Mouse (Mus musculus): ENCODE measurements around the gene Cfap61. TPM values are rescaled to one million over a fixed set of nuclear protein-coding genes. Genes with fewer than 3 reads are reported as not detected.

The Cfap61 gene
- polyA plus RNA-seq, 1 experiment from 2014 or later, result 1.3 TPM

DNA sequence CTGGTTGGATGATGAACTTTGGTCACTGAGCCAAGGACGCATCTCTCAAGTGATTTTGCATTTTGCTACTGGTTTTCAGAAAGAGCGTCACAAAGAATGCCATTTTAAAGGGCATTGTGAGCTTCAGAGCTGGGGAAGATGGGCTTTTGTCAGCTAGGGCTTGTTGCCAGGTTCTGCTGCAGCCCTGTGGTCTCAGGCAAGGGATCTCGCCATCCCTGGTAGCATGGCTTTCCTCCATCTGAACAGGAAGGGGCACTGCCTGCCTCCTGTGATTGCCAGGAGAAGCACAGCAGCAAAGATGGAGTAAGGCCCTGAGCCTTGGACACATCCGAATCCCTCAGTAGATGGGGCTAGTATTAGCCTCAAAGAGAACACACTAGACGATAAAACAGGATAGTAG is 27.3 kb downstream of the Cfap61 start:
- no peak for ATAC-seq
- WGBS, result 71% methylated on average over 5 of the region's 5 CpGs
- H3K27me3 ChIP-seq (replicated peaks; ENCODE audit: control insufficient read depth, insufficient read depth, low read length), result no peaks in the 10 kb centered on the region
- no peak overlapping the region for H3K4me3 ChIP-seq (replicated peaks; ENCODE audit: low read length)
- H3K4me1 ChIP-seq (replicated peaks; ENCODE audit: control insufficient read depth, insufficient read depth, low read length), result peaks cover 9% of the 10 kb centered on the region
- no peak overlapping the region for H3K27ac ChIP-seq (ENCODE audit: low read length)
- no peak overlapping the region for H3K9ac ChIP-seq (replicated peaks; ENCODE audit: low read depth, low read length)
- H3K36me3 ChIP-seq (ENCODE audit: control insufficient read depth, insufficient read depth), result no peaks in the 10 kb centered on the region
- H3K4me2 ChIP-seq (ENCODE audit: low read length), result no peak overlapping the region
- no peaks in the 10 kb centered on the region for H3K9me3 ChIP-seq (ENCODE audit: control insufficient read depth, low read length)

DNA sequence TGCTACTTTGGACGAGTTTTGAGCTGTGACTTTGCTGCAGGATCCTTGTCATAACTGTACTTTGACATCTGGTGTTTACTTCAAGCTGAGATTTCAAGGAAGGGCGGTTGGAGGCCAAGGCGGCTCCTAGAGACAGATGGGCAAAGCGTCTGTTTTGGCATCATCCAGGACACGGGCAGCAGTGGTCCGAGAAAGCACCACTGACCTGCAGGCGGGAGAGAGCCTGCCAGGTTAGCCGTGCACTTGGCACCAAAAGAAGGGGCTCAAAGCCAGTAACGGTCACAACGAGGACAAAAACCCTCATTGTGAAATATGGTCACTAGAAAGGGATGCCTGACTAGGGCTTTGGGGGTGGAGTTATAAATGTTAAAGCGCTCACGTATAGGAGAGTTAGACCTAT is 36.2 kb downstream of the Cfap61 start:
- no peak overlapping the region for H3K4me3 ChIP-seq (replicated peaks; ENCODE audit: low read length)
- WGBS, result 70% methylated on average over 12 of the region's 12 CpGs
- no peak overlapping the region for H3K9ac ChIP-seq (replicated peaks; ENCODE audit: low read depth, low read length)
- ATAC-seq, result peak; percentile 8; the same call in 1 of the 2 replicates
- H3K36me3 ChIP-seq (ENCODE audit: control insufficient read depth, insufficient read depth), result no peaks in the 10 kb centered on the region
- no peaks in the 10 kb centered on the region for H3K27me3 ChIP-seq (replicated peaks; ENCODE audit: control insufficient read depth, insufficient read depth, low read length)
- H3K4me2 ChIP-seq (ENCODE audit: low read length), result no peak overlapping the region
- no peaks in the 10 kb centered on the region for H3K9me3 ChIP-seq (ENCODE audit: control insufficient read depth, low read length)
- H3K27ac ChIP-seq (ENCODE audit: low read length), result peak overlapping the region; percentile 70
- H3K4me1 ChIP-seq (replicated peaks; ENCODE audit: control insufficient read depth, insufficient read depth, low read length), result peaks cover 12% of the 10 kb centered on the region

DNA sequence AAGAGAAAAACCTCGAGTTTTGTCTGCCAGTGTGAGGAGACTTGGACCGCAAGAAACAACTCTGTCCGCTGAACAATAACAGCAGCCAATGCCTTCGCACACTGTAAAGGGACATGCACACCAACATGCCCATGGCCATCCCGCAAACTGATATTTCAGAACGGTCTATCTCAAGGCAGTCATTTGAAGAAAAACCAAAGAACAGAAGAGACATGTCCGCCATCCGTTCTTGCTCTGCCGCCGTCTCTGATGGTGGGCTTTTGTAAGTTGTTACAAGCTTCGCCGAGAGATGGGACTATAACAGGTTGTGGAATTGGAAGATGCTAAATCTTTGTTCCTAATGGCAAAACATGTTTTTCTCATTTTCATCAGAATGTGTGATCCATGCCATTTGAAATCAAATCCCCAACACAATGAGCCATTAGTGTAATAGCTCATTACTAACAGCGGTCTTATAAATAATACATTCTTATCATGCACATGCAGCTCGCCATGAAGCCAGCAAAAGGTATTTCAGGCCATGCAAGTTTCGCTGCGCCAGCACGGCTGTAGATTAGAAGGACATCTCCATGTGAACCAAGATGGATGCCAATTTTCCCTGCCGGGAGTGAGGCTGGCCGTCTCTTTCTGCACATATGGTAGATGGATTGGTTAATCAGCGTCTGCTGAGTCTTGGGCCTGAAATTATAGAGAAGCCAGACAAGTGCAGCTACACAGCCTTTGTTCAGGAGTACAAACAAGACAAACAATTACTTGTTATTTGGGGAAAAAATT is 36.8 kb downstream of the Cfap61 start:
- no peak overlapping the region for H3K4me3 ChIP-seq (replicated peaks; ENCODE audit: low read length)
- H3K4me1 ChIP-seq (replicated peaks; ENCODE audit: control insufficient read depth, insufficient read depth, low read length), result peaks cover 12% of the 10 kb centered on the region
- peak overlapping the region; percentile 70 for H3K27ac ChIP-seq (ENCODE audit: low read length)
- no peaks in the 10 kb centered on the region for H3K27me3 ChIP-seq (replicated peaks; ENCODE audit: control insufficient read depth, insufficient read depth, low read length)
- H3K9ac ChIP-seq (replicated peaks; ENCODE audit: low read depth, low read length), result no peak overlapping the region
- H3K9me3 ChIP-seq (ENCODE audit: control insufficient read depth, low read length), result no peaks in the 10 kb centered on the region
- H3K36me3 ChIP-seq (ENCODE audit: control insufficient read depth, insufficient read depth), result no peaks in the 10 kb centered on the region
- 65% methylated on average over 20 of the region's 20 CpGs for WGBS
- peak; percentile 84 for ATAC-seq
- H3K4me2 ChIP-seq (ENCODE audit: low read length), result no peak overlapping the region

DNA sequence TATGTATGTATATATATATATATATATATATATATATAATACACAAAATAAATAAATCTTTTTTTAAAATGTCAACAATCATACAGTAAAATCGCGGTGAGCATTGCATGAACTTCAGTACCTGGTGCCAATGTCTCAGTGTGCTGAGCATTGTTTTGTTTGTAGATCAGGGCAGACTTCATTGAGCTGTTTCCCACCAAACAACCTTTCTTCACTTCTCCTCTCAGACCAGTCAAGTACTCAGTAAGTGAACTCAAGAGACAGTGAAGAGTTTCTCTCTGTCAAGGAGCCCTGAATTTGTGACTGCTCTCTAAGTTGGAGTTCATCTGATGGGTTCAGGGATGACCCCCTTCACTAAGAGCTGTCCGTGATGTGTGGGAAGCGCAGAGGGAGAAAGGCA is 38.0 kb downstream of the Cfap61 start:
- no peak overlapping the region for H3K27ac ChIP-seq (ENCODE audit: low read length)
- 94% methylated on average over 4 of the region's 4 CpGs for WGBS

DNA sequence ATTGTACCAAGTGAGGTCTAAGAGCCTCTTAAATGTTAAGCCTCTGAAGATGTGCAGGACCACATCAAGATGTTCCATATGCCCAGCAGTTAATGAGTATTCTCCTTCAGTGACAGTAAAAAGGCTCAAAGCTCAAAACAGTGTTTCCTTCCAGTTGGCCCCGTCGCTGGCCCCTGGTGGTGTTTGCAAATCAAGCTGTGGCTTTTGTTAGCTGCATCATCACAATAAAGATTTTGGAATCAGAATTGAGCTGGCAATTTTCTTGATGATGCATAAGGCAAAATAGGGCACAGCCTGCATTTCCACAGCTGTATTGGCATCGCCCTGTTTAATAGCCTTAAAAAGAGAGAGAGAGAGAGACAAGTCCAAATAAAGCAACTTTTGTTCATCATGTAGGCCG is 45.0 kb downstream of the Cfap61 start:
- Histone ChIP-seq H3K4me3 (replicated peaks; ENCODE audit: low read length) (no peak overlapping the region), H3K9ac (replicated peaks; ENCODE audit: low read depth, low read length) (no peak overlapping the region)

More for the DNA sequence above, 38.0 kb downstream of the Cfap61 start:
- ATAC-seq, result no peak
- H3K9ac ChIP-seq (replicated peaks; ENCODE audit: low read depth, low read length), result no peak overlapping the region
- no peak overlapping the region for H3K4me2 ChIP-seq (ENCODE audit: low read length)
- no peaks in the 10 kb centered on the region for H3K9me3 ChIP-seq (ENCODE audit: control insufficient read depth, low read length)
- no peaks in the 10 kb centered on the region for H3K27me3 ChIP-seq (replicated peaks; ENCODE audit: control insufficient read depth, insufficient read depth, low read length)
- no peaks in the 10 kb centered on the region for H3K36me3 ChIP-seq (ENCODE audit: control insufficient read depth, insufficient read depth)
- peaks cover 12% of the 10 kb centered on the region for H3K4me1 ChIP-seq (replicated peaks; ENCODE audit: control insufficient read depth, insufficient read depth, low read length)
- H3K4me3 ChIP-seq (replicated peaks; ENCODE audit: low read length), result no peak overlapping the region

DNA sequence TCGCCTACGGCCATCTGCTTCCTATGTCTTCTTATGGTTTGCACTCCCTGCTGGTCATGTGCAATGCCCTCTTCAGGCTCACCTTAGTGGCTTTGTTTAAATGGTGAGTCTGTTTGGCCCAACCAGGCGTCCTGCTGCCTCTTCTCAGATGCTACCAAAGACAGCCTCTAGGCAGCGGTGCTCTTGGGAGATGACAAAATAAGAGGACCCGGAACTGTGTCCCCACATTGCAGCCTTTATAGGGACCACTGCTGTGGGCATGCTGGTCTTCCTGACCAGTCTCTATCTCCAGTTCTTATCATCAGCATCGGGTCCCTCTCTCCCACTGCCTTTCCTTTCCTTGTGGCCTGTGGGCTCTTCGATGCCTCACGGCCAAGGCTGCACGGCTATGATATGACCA is 46.3 kb downstream of the Cfap61 start:
- WGBS, result 81% methylated on average over 9 of the region's 9 CpGs
- Histone ChIP-seq H3K27ac (ENCODE audit: low read length) (no peak overlapping the region), H3K36me3 (ENCODE audit: control insufficient read depth, insufficient read depth) (no peaks in the 10 kb centered on the region), H3K4me1 (replicated peaks; ENCODE audit: control insufficient read depth, insufficient read depth, low read length) (peaks cover 28% of the 10 kb centered on the region), H3K4me2 (ENCODE audit: low read length) (no peak overlapping the region), H3K9ac (replicated peaks; ENCODE audit: low read depth, low read length) (no peak overlapping the region), H3K4me3 (replicated peaks; ENCODE audit: low read length) (no peak overlapping the region), H3K27me3 (replicated peaks; ENCODE audit: control insufficient read depth, insufficient read depth, low read length) (no peaks in the 10 kb centered on the region), H3K9me3 (ENCODE audit: control insufficient read depth, low read length) (no peaks in the 10 kb centered on the region)
- no peak for ATAC-seq

More for the DNA sequence above, 45.0 kb downstream of the Cfap61 start:
- no peak for ATAC-seq
- H3K27ac ChIP-seq (ENCODE audit: low read length), result no peak overlapping the region
- WGBS, result 28% methylated on average over 4 of the region's 4 CpGs
- H3K36me3 ChIP-seq (ENCODE audit: control insufficient read depth, insufficient read depth), result no peaks in the 10 kb centered on the region
- no peak overlapping the region for H3K4me2 ChIP-seq (ENCODE audit: low read length)
- no peaks in the 10 kb centered on the region for H3K27me3 ChIP-seq (replicated peaks; ENCODE audit: control insufficient read depth, insufficient read depth, low read length)
- no peaks in the 10 kb centered on the region for H3K9me3 ChIP-seq (ENCODE audit: control insufficient read depth, low read length)
- peaks cover 28% of the 10 kb centered on the region for H3K4me1 ChIP-seq (replicated peaks; ENCODE audit: control insufficient read depth, insufficient read depth, low read length)

DNA sequence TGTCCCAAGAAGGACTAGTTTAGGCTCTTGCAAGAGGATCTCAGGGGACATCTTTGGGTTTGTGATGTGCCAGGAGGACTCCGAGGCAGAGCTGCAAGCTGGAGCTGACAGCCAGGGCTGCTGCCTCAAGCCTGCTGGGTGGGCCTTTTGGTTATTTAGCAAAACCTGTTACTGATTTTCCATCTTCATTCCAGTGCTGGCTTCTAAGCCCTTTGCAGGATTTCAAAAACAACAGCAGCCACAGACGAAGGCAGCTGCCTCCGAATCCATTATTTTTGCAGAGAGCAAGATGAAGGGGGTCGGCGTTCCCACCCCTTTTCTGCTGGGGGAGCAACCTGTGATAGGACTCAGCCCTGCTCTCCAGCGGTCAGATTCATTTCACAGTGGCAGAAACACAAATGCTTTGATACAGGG is 47.1 kb downstream of the Cfap61 start:
- Histone ChIP-seq H3K4me2 (ENCODE audit: low read length) (no peak overlapping the region; the same call in 1 of the 2 replicates), H3K4me3 (replicated peaks; ENCODE audit: low read length) (no peak overlapping the region), H3K36me3 (ENCODE audit: control insufficient read depth, insufficient read depth) (no peaks in the 10 kb centered on the region), H3K9me3 (ENCODE audit: control insufficient read depth, low read length) (no peaks in the 10 kb centered on the region), H3K27ac (ENCODE audit: low read length) (peak overlapping the region; percentile 54; the same call in 1 of the 2 replicates), H3K27me3 (replicated peaks; ENCODE audit: control insufficient read depth, insufficient read depth, low read length) (no peaks in the 10 kb centered on the region), H3K9ac (replicated peaks; ENCODE audit: low read depth, low read length) (no peak overlapping the region; the same call in 1 of the 2 replicates), H3K4me1 (replicated peaks; ENCODE audit: control insufficient read depth, insufficient read depth, low read length) (peaks cover 28% of the 10 kb centered on the region)
- 8% methylated on average over 6 of the region's 6 CpGs for WGBS
- peak; percentile 67 for ATAC-seq

DNA sequence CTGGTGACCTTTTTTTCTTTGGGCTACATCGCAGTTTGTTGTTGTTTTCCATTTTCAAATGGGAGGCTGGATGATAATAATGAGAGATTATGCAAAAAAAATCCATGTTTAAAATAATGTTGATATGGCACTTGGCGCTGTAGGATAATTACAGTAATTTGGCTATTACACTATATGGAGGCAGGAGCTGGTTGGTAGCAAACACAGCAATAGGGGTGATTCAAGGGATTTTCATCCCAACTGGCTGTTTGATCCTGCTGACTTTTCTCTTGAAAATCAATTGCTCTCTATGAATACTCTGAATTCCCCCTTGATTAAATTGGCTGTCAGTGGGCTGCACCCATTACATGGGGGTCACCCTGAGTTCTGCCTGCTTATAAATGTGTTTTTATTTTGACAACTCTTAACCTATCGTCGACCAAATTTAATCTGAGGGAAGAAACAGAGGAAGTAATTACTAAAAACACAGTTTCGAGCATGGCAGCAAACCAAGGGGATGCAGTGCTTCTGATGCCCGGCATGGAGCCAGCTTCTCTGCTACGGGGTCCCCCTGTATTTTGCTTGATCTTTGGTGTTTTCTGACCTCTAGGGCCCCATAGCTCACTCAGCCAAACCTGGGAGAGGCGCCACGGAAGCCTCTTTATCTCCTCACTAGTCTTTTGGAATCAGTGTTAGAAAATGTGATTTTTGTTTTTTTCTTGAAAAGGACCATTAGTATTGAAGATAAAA is 47.9 kb downstream of the Cfap61 start:
- 33% methylated on average over 9 of the region's 9 CpGs for WGBS
- Histone ChIP-seq H3K4me3 (replicated peaks; ENCODE audit: low read length) (no peak overlapping the region), H3K27me3 (replicated peaks; ENCODE audit: control insufficient read depth, insufficient read depth, low read length) (no peaks in the 10 kb centered on the region), H3K36me3 (ENCODE audit: control insufficient read depth, insufficient read depth) (no peaks in the 10 kb centered on the region), H3K27ac (ENCODE audit: low read length) (no peak overlapping the region), H3K9me3 (ENCODE audit: control insufficient read depth, low read length) (no peaks in the 10 kb centered on the region), H3K4me2 (ENCODE audit: low read length) (no peak overlapping the region), H3K9ac (replicated peaks; ENCODE audit: low read depth, low read length) (no peak overlapping the region), H3K4me1 (replicated peaks; ENCODE audit: control insufficient read depth, insufficient read depth, low read length) (peaks cover 28% of the 10 kb centered on the region)
- ATAC-seq, result peak; percentile 52

DNA sequence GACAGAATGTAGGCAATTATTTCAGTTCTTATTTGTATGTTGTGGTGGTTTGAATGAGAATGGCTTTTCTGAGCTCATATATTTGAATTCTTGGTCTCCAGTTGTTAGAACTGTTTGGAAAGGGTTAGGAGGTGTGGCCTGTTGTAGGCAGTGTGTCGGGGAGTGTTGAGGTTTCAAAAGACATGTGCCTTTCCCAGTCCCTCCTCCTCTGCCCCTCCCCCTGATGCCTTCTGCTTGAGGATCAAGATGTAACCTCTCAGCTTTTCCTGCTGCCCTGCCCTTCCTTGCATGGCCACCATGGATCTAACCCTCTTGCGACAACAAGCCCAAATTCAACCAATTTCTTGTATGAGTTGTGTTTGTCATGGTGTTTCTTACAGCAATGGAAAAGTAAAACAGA is 53.2 kb downstream of the Cfap61 start:
- Histone ChIP-seq H3K9ac (replicated peaks; ENCODE audit: low read depth, low read length) (no peak overlapping the region), H3K4me3 (replicated peaks; ENCODE audit: low read length) (no peak overlapping the region), H3K4me1 (replicated peaks; ENCODE audit: control insufficient read depth, insufficient read depth, low read length) (peaks cover 2% of the 10 kb centered on the region), H3K4me2 (ENCODE audit: low read length) (no peak overlapping the region), H3K36me3 (ENCODE audit: control insufficient read depth, insufficient read depth) (no peaks in the 10 kb centered on the region), H3K9me3 (ENCODE audit: control insufficient read depth, low read length) (no peaks in the 10 kb centered on the region), H3K27me3 (replicated peaks; ENCODE audit: control insufficient read depth, insufficient read depth, low read length) (no peaks in the 10 kb centered on the region), H3K27ac (ENCODE audit: low read length) (no peak overlapping the region)
- ATAC-seq, result no peak
- 90% methylated on average over 2 of the region's 2 CpGs for WGBS
